Mouse (Mus musculus): ENCODE data around the gene Rrp9. TPM values are rescaled to one million over a fixed set of nuclear protein-coding genes. Genes with fewer than 3 reads are reported as not detected.
"Not testable (repeated sequence)": the region's sequence is repeated elsewhere in the genome, so short reads cannot be mapped to it uniquely, and the experiment has no call there.

The Rrp9 gene
- total RNA-seq, 2 experiments from 2014 or later: 25.9 to 37.0 TPM

- DNase-seq: peak; percentile 10
These were observed 2.0 kb upstream of the Rrp9 start for GRCm38 (mm10) chr9:106473753-106474105.

- DNase-seq: peak; percentile 86
These were observed 1.3 kb upstream of the Rrp9 start for GRCm38 (mm10) chr9:106474456-106474855.

- DNase-seq: peak; percentile 25
These were observed 717 bp upstream of the Rrp9 start for GRCm38 (mm10) chr9:106475046-106475445.

GRCm38 (mm10) chr9:106476002-106476923, 500 bp downstream of the Rrp9 start:
- DNase-seq: peak; percentile 71

GRCm38 (mm10) chr9:106476924-106477484, 1.2 kb downstream of the Rrp9 start, which contains the start of gene Parp3:
TSS of gene Parp3 (minus strand) at chr9:106476949.
- peak; percentile 98 for DNase-seq

GRCm38 (mm10) chr9:106477649-106478048, 1.9 kb downstream of the Rrp9 start:
- peak; percentile 2 for DNase-seq

GRCm38 (mm10) chr9:106478101-106478500, 2.3 kb downstream of the Rrp9 start:
- DNase-seq: peak; percentile 1

GRCm38 (mm10) chr9:106480541-106480940, 4.8 kb downstream of the Rrp9 start:
- no peak for DNase-seq

GRCm38 (mm10) chr9:106481075-106481474, 5.3 kb downstream of the Rrp9 start:
- DNase-seq: no peak

- no peak for DNase-seq
These were observed 5.9 kb downstream of the Rrp9 start for GRCm38 (mm10) chr9:106481676-106482075.

GRCm38 (mm10) chr9:106482578-106483115, 6.9 kb downstream of the Rrp9 start:
- DNase-seq: no peak

- no peak for DNase-seq
These were observed 7.4 kb downstream of the Rrp9 start for GRCm38 (mm10) chr9:106483136-106483535.

- DNase-seq: no peak
These were observed 7.8 kb downstream of the Rrp9 start for GRCm38 (mm10) chr9:106483606-106484005.

- DNase-seq: no peak
These were observed 9.3 kb downstream of the Rrp9 start for GRCm38 (mm10) chr9:106485076-106485475.

GRCm38 (mm10) chr9:106487602-106488001, 11.8 kb downstream of the Rrp9 start:
- DNase-seq: not testable (repeated sequence)

- no peak for DNase-seq
These were observed 23.9 kb downstream of the Rrp9 start, which contains the start of gene Iqcf1 for GRCm38 (mm10) chr9:106499667-106500066. TSS of gene Iqcf1 (plus strand) at chr9:106499967.

- no peak for DNase-seq
These were observed 26.1 kb downstream of the Rrp9 start for GRCm38 (mm10) chr9:106501846-106502245.

GRCm38 (mm10) chr9:106504246-106504645, 28.5 kb downstream of the Rrp9 start:
- DNase-seq: no peak

- no peak for DNase-seq
These were observed 33.6 kb downstream of the Rrp9 start for GRCm38 (mm10) chr9:106509356-106509755.

GRCm38 (mm10) chr9:106512729-106513450, 37.1 kb downstream of the Rrp9 start:
- no peak for DNase-seq

- DNase-seq: no peak
These were observed 37.8 kb downstream of the Rrp9 start for GRCm38 (mm10) chr9:106513566-106513965.

GRCm38 (mm10) chr9:106514273-106514672, 38.5 kb downstream of the Rrp9 start, which contains the start of gene Iqcf5:
TSS of gene Iqcf5 (plus strand) at chr9:106514573.
- no peak for DNase-seq
